Mouse (Mus musculus) monocyte, adult 5-6 weeks (primary cell): ENCODE results near the gene Ywhaq. TPM values are rescaled to one million over a fixed set of nuclear protein-coding genes. Genes with fewer than 3 reads are reported as not detected.

Source experiments
- ATAC-seq: fragments of 153-309, 156-312 bp; replicated peaks from 2 replicates; pipeline ENCODE4 v1.8.0; 2017; ENCODE audit warnings: mild to moderate bottlenecking; ENCODE audit not compliant: low TSS enrichment, insufficient number of reproducible peaks, severe bottlenecking, poor library complexity, low FRiP score
- total RNA-seq: library from RNA; stranded (forward); fragments of 200-1000, 200-491, 200-594 nt; gene quantifications from 3 replicates; pipeline ENCODE4 v1.2.3, GENCODE M21; 2017

Ywhaq gene
- total RNA-seq, 1 experiment from 2014 or later = 218 TPM

DNA sequence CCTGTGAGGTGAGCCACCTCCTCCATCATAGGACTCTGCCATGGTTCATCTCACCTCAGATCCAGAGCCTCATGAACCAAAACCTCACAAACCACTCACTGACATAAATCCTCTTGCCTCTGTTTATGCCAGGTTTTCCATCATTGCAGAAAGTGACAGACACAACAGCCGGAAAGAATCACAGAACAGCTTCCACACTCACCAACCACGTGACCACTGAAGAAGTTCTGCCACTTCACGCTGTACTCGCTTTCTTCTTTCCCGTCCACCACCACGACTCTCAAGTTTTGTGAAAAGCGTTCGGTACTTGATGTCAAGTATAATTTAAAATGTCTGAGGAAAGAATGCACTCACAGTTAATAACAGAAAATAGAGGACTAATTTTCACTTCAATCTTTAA is 63.8 kb downstream of the Ywhaq start:
- ATAC-seq = no peak

DNA sequence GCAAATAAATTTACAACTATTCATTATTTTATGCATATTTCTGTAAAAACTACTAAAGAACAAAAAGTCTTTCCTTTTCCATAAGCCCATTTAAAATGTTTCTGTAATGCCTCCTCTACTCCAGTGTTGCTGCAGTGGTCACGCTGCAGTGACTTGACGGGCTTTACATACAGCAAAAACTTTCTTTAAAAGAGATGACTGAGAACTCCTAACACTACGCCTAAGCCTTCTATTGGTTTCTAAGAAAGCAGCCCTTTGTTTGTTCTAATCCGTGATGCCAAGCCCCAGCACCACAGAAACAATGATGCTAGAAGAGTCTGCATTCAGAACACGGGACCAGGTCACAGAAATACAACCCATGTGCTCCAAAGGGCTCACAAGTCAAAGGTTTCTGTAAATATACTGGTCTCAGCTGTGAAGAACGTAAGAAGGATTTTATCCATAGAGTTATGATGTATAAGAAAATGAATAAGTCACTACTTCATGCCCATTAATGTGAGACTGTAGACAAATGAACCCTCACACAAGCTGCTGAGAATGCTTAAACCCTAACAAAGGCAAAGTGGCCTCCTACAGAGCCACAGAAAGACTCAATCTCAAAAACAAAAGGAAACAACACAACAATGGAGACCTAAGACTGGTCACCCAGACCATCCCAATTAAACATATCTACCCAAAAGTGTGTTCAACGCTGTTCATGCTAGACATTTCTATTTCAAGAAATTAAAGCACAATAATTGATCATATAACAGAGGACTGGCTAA is 67.1 kb downstream of the Ywhaq start:
- ATAC-seq = no peak

DNA sequence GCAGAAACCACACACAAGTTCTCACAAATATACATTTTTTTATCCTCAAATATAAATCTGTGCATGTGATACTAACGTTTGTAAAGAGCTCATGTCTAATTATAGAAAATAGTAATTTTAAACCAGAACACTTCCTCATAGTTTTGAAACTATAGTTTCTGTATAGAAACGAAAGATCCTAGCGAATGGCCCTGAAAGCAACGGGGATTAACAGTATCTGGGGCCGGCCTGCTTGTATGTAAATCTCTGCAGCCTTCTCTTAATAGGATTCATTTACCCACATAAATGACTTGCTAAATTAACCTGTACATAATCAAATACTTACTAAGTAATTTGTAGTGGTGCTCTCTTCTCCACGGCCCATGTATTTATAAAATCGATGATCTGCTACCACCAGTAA is 70.5 kb downstream of the Ywhaq start:
- no peak for ATAC-seq

DNA sequence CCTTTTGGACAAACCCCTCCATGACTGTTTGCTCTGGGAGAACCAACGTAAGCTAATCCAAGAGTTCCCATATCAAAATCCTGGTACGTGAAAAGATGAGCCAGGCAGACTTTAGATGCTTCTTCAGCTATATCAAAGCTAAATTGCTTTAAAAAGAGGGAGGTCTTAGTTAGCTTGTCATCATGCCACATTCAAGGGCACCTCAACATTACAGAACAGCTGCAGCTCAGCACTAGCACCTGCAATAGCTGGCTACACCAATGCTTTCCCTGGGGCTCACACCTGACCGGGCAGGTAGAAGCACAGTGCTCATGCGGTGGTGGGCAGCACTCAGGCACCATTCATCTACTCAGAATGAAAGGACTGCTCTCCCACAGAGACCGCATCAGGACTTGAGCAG is 76.8 kb downstream of the Ywhaq start:
- ATAC-seq = no peak

Other genes starting within 250 kb of the Ywhaq start
- 90.5 to 117 TPM (median 105 TPM) in 3 replicates for gene Cpsf3, start 132.2 kb downstream of the Ywhaq start, total RNA-seq
- gene Itgb1bp1, start 131.4 kb downstream of the Ywhaq start, total RNA-seq = 25.2 to 56.4 TPM (median 39.1 TPM) in 3 replicates
- gene Iah1, start 101.2 kb downstream of the Ywhaq start, total RNA-seq = 10.9 to 21.8 TPM (median 14.6 TPM) in 3 replicates
- gene Adam17, start 44.0 kb downstream of the Ywhaq start, total RNA-seq = 104 to 119 TPM (median 113 TPM) in 3 replicates